Mouse (Mus musculus) hindbrain, postnatal 0 days (tissue): ENCODE data around the gene Pheta1. TPM values are rescaled to one million over a fixed set of nuclear protein-coding genes. Genes with fewer than 3 reads are reported as not detected.

Source experiments
- ATAC-seq: fragments of 200-750 bp; cut with Nextera tagmentation; 2 replicates; pipeline ENCODE4 v1.8.0; 2017; ENCODE audit warnings: mild to moderate bottlenecking, moderate TSS enrichment, moderate library complexity
- DNase-seq: peaks from one replicate; pipeline ENCODE4 v3.0.0-alpha.2; 2015; ENCODE audit warnings: low spot score
- H3K27ac ChIP-seq: fragments of 300-500 bp; sonication (generic); 2 replicates; pipeline ENCODE4 v1.5.1; 2014; ENCODE audit warnings: mild to moderate bottlenecking
- H3K27me3 ChIP-seq: fragments of 300-500 bp; sonication (generic); 2 replicates; pipeline ENCODE4 v1.6.1; 2014; ENCODE audit warnings: low read length, mixed read lengths; ENCODE audit not compliant: insufficient read depth
- H3K36me3 ChIP-seq: fragments of 300-500 bp; sonication (generic); 2 replicates; pipeline ENCODE4 v1.6.1; 2014; ENCODE audit warnings: low read length, mixed read lengths; ENCODE audit not compliant: insufficient read depth
- H3K4me1 ChIP-seq: fragments of 300-500 bp; sonication (generic); 2 replicates; pipeline ENCODE4 v1.6.1; 2014; ENCODE audit warnings: antibody characterized with exemption, low read length, mixed read lengths; ENCODE audit not compliant: insufficient read depth
- H3K4me2 ChIP-seq: fragments of 300-500 bp; sonication (generic); 2 replicates; pipeline ENCODE4 v1.6.1; 2014; ENCODE audit warnings: low read depth, mild to moderate bottlenecking, low read length, moderate library complexity, mixed read lengths
- H3K4me3 ChIP-seq: fragments of 300-500 bp; sonication (generic); 2 replicates; pipeline ENCODE4 v1.5.1; 2014; ENCODE audit warnings: low read length
- H3K9ac ChIP-seq: fragments of 300-500 bp; sonication (generic); replicated peaks from 2 replicates; pipeline ENCODE4 v1.6.1; 2014; ENCODE audit warnings: mild to moderate bottlenecking, low read length, moderate library complexity, mixed read lengths
- H3K9me3 ChIP-seq: fragments of 300-500 bp; sonication (generic); 2 replicates; pipeline ENCODE4 v1.6.1; 2016; ENCODE audit warnings: low read length, mixed read lengths
- CTCF ChIP-seq: IDR thresholded peaks from 2 replicates; pipeline ENCODE4 v1.5.1; 2016; ENCODE audit warnings: antibody characterized with exemption, control low read depth, low read depth
- WGBS: fragments of 180-500 bp; shearing (Covaris S2); extraction: QIAGEN DNeasy Blood & Tissue Kit; methylation state at CpG from one replicate; pipeline ENCODE4 v1.1.7; 2014; 5-methylcytosine and 5-hydroxymethylcytosine counted together
- polyA plus RNA-seq: library from polyadenylated mRNA; unstranded; fragments of >200 nt; fragmentation: Nextera tagmentation; extraction: Ambion mirVana; gene quantifications from 2 replicates; pipeline ENCODE4 v1.2.1, GENCODE M21; 2015
- total RNA-seq: library from RNA; depleted of rRNA; stranded (reverse); fragments of >200 nt; gene quantifications from 2 replicates; pipeline ENCODE4 v1.2.3, GENCODE M21; 2014

The Pheta1 gene
- total and polyA plus RNA-seq, 2 experiments from 2014 or later: 28.3 to 52.5 TPM

DNA sequence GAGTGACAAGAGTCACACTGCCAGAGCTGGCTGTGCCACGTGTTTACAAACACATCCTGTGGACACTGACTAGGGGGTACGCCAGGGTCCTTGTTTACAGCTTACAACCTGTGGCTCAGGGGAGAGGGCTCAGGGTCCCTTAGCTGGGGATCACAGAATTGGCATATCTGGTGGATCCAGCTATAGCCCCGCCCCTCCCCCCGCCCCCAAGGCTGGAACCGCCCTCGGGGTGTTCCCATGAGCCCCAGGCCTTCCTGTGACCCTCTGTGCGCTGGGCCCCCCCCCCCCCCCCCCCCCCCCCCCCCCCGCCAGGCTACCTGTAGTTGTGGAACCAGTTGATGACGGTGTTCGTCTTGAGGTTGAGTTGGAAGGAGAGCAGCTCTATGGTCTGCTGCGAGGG, 15.5 kb downstream of the Pheta1 start:
- DNase-seq (no peak), ATAC-seq (no peak)
- H3K36me3 ChIP-seq: peaks cover 12% of the 10 kb centered on the region; the same call in 1 of the 2 replicates
- no peak overlapping the region for H3K4me2 ChIP-seq
- no peaks in the 10 kb centered on the region for H3K27me3 ChIP-seq
- H3K27ac ChIP-seq: no peak overlapping the region
- no peak overlapping the region for H3K9ac ChIP-seq
- no peak for TF ChIP-seq CTCF
- no peak overlapping the region for H3K4me3 ChIP-seq
- H3K9me3 ChIP-seq: 0 out of 2 replicates have a peak, but pooled peaks cover 5% of the 10 kb centered on the region
- 17% methylated on average over 10 of the region's 11 CpGs for WGBS
- no peaks in the 10 kb centered on the region for H3K4me1 ChIP-seq

DNA sequence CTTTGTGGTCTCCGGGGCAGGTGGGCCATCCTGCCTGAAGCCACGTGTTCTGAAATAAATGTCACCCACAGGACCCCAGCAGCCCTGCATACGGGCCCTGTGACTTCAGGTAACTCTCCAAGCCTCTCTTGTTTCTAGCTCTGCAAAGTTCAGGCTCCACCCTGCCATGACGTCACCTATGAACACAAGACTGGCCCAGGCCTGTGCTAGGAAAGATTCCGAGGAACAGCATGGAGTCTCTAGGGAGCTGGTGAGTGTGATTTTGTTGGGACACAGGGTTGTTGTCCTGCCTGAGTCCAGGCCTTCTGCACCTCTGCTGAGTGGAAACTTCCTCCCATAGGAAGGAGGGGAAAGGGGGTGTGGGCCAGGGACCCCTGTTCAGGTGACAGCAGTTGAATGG, 19.2 kb downstream of the Pheta1 start:
- Histone ChIP-seq H3K4me1 (no peaks in the 10 kb centered on the region), H3K27ac (no peak overlapping the region), H3K9ac (no peak overlapping the region), H3K27me3 (no peaks in the 10 kb centered on the region), H3K4me3 (no peak overlapping the region), H3K4me2 (no peak overlapping the region), H3K9me3 (no peaks in the 10 kb centered on the region), H3K36me3 (peaks cover 5% of the 10 kb centered on the region; the same call in 1 of the 2 replicates)
- WGBS: 76% methylated on average over 5 of the region's 5 CpGs
- DNase-seq (no peak), ATAC-seq (no peak)
- TF ChIP-seq CTCF: no peak

DNA sequence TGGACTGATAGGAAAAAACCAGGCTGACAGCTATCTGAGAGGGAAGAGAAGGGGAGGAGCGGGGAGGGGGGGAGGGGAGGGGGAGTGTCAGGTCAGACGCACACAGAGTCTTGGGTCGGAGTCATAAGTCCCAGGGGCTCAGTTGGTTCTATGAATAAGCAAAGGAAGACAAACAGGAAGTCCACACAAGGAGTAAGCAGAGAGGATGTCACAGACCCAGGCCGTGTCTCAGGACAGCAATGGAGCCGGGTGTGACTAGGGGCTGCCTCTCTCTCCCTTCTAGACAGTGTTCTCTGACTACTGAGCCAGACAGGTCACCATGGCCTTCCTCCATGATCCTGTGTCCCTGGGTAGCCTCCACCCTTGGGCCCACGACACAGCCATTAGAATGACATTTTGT, 22.0 kb downstream of the Pheta1 start:
- H3K36me3 ChIP-seq: peaks cover 5% of the 10 kb centered on the region; the same call in 1 of the 2 replicates
- no peak overlapping the region for H3K9ac ChIP-seq
- no peak for DNase-seq
- H3K4me3 ChIP-seq: no peak overlapping the region
- 80% methylated on average over 6 of the region's 6 CpGs for whole genome bisulfite sequencing
- no peaks in the 10 kb centered on the region for H3K4me1 ChIP-seq
- H3K9me3 ChIP-seq: no peaks in the 10 kb centered on the region
- no peak for TF ChIP-seq CTCF
- no peaks in the 10 kb centered on the region for H3K27me3 ChIP-seq
- ATAC-seq: no peak
- H3K4me2 ChIP-seq: no peak overlapping the region
- no peak overlapping the region for H3K27ac ChIP-seq

DNA sequence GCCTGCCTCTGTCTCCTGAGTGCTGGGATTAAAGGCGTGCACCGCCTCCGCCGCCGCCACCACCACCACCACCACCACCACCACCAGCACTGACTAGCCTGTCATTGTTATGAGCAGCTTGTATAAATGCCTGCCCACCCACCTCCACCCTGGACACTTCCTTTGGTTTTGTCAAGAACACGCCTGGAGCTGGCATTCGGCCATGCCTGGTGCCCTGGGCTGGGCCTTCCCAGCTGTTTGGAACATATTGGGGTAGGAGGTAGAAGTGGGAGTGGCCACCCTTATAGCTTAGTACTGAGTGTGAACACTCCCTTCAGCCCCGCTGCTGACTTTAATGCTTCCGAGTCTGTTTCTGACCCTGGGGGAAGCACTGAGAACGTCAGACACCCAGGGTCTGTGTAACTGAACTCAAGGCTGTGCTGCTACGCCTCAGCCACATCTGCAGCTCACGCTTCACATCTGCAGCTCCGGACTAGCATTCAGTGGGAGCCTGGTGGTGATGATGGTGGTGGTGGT, 22.8 kb downstream of the Pheta1 start:
- no peaks in the 10 kb centered on the region for H3K9me3 ChIP-seq
- TF ChIP-seq CTCF: no peak
- no peak for ATAC-seq
- peaks cover 5% of the 10 kb centered on the region; the same call in 1 of the 2 replicates for H3K36me3 ChIP-seq
- no peaks in the 10 kb centered on the region for H3K4me1 ChIP-seq
- H3K4me3 ChIP-seq: no peak overlapping the region
- H3K4me2 ChIP-seq: no peak overlapping the region
- DNase-seq: no peak
- no peaks in the 10 kb centered on the region for H3K27me3 ChIP-seq
- WGBS: 85% methylated on average over 13 of the region's 13 CpGs
- H3K9ac ChIP-seq: no peak overlapping the region
- no peak overlapping the region for H3K27ac ChIP-seq

DNA sequence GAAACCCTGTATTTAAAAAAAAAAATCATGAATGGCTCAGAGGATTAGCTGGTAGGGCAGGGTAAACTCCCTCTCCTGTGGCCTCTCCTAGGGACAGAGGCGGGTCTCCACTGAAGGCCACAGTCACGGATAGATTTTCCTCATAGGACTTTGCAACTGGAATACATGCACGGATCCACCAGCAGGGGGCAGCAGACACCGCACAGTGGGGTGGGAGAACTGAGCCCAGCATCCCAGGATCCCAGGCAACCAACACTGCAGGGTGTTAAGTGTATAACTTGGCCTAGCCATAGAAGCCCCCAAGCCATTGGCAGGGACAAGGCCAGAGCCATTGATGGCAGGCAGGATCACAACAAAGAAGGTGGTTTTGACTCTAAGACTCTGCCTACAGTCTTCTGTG, 23.4 kb downstream of the Pheta1 start:
- H3K36me3 ChIP-seq: peaks cover 5% of the 10 kb centered on the region; the same call in 1 of the 2 replicates
- TF ChIP-seq CTCF: peak; percentile 99
- DNase-seq: peak; percentile 91
- WGBS: 12% methylated on average over 4 of the region's 4 CpGs
- peak; percentile 57 for ATAC-seq
- no peak overlapping the region for H3K9ac ChIP-seq
- H3K27me3 ChIP-seq: no peaks in the 10 kb centered on the region
- no peak overlapping the region for H3K4me2 ChIP-seq
- no peak overlapping the region for H3K27ac ChIP-seq
- no peaks in the 10 kb centered on the region for H3K4me1 ChIP-seq
- H3K4me3 ChIP-seq: no peak overlapping the region
- H3K9me3 ChIP-seq: no peaks in the 10 kb centered on the region

DNA sequence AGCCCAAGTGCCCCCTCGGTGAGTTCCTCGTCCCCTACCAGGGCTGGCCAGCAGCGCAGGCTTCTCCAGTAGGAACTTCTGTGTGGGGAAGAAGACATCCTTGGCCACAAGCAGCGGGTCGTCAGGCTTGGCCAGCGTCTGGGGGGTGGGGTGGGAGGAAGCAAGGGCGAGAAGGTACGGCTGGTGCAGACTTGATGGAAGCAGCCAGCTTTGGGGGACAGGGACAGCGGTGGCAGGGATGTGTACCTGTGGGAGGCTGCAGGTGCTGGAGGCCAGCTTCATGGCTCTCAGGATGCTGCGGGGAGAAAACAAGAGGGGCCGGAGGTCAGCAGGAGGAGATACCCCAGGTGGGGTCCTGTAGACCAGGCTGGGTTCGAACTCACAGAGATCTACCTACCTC, 26.3 kb downstream of the Pheta1 start:
- TF ChIP-seq CTCF: no peak
- 93% methylated on average over 12 of the region's 12 CpGs for WGBS

DNA sequence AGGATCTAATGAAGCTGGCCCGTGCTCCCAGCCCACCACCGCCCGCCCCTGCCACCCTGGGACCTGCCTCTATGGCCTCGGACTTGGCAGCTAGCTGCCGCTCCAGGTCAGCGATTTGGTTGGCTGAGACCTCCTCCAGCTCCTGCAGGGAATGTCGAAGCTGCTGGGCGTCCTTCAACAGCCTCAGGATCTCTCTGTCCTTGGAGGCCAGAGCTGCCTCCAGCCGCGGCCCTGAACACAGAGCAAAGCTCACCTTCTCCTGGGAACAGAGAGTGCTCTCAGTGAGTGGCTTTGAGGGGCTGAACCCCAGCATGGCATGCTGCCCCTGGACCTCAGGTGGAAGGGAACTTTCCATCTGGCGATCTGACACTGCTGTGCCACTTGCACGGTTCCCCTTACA, 28.1 kb downstream of the Pheta1 start:
- Histone ChIP-seq H3K9ac (no peak overlapping the region), H3K4me1 (no peaks in the 10 kb centered on the region), H3K4me3 (no peak overlapping the region), H3K27me3 (no peaks in the 10 kb centered on the region), H3K36me3 (no peaks in the 10 kb centered on the region; the same call in 1 of the 2 replicates), H3K4me2 (no peak overlapping the region), H3K9me3 (no peaks in the 10 kb centered on the region), H3K27ac (no peak overlapping the region)
- TF ChIP-seq CTCF: no peak
- DNase-seq (no peak), ATAC-seq (no peak)
- WGBS: 72% methylated on average over 12 of the region's 12 CpGs

More for the DNA sequence above, 26.3 kb downstream of the Pheta1 start:
- no peak overlapping the region for H3K27ac ChIP-seq
- no peak overlapping the region for H3K4me2 ChIP-seq
- H3K9me3 ChIP-seq: no peaks in the 10 kb centered on the region
- DNase-seq (no peak), ATAC-seq (no peak)
- no peak overlapping the region for H3K4me3 ChIP-seq
- H3K27me3 ChIP-seq: no peaks in the 10 kb centered on the region
- H3K9ac ChIP-seq: no peak overlapping the region
- no peaks in the 10 kb centered on the region; the same call in 1 of the 2 replicates for H3K36me3 ChIP-seq
- no peaks in the 10 kb centered on the region for H3K4me1 ChIP-seq
